Comparison of ENCODE assay signal across 13 mouse cellular contexts in the genomic region with DNA sequence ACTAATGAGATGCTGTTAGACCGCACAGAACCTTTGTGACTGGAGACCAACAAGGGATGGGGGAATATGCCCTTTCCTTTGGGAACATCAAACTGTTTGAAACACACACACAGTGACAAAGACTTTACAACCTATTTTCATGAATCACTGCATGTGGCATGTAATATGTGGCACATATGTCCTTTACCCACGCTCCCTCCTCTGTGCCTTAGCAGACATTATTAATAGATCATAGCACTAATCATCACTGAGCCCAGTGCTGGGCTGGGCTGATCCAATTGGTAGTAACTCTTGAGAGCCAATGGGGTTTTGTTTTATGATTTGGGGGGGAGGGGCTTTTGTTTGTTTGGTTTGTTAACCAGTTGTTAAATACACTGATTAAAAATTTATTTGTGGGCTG. TPM values are rescaled to one million over a fixed set of nuclear protein-coding genes. Genes with fewer than 3 reads are reported as not detected.
DNase-seq lines count a peak whose midpoint lies in the region; ATAC-seq and TF ChIP-seq lines count a peak whose summit lies in the region.
"Had no signal": no experiment of that assay in that cellular context is flagged by ENCODE, and none has a peak within 500 bp of the region (broad histone marks: within the 10 kb centered on the region; RNA-seq: fewer than 3 reads in every experiment).

No protein-coding gene starts in this region.

- peak overlapping the region; percentile 62; the same call in 1 of the 2 replicates for H3K27ac ChIP-seq in left cerebral cortex, adult 2 months
- H3K27ac ChIP-seq in hindbrain, embryonic 11.5 days (ENCODE audit: low read depth, low read length) = peak overlapping the region; percentile 37; the same call in 1 of the 2 replicates
- peak overlapping the region; percentile 52; the same call in 1 of the 2 replicates for H3K27ac ChIP-seq in limb, embryonic 14.5 days (replicated peaks; ENCODE audit: low read depth, low read length)
- H3K27ac ChIP-seq in neural tube, embryonic 14.5 days (ENCODE audit: low read depth, low read length) = peak overlapping the region; percentile 64
- H3K27ac ChIP-seq: heart, embryonic 13.5 days; liver, embryonic 14.5 days had no signal

- peak; percentile 7; the same call in 1 of the 2 replicates for ATAC-seq in hindbrain, embryonic 11.5 days (ENCODE audit: low FRiP score)
- no peak for ATAC-seq in limb, embryonic 14.5 days (ENCODE audit: low FRiP score, low read depth)
- peak; percentile 77 for ATAC-seq in neural tube, embryonic 14.5 days (ENCODE audit: low read depth)

- H3K4me2 ChIP-seq in hindbrain, embryonic 11.5 days (replicated peaks; ENCODE audit: low read depth, low read length) = no peak overlapping the region
- H3K4me2 ChIP-seq in limb, embryonic 14.5 days (replicated peaks; ENCODE audit: low read depth, low read length, severe bottlenecking) = peak overlapping the region; percentile 25; the same call in 1 of the 2 replicates
- H3K4me2 ChIP-seq in neural tube, embryonic 14.5 days (ENCODE audit: low read depth, low read length) = no peak overlapping the region

- no peak for DNase-seq in left cerebral cortex, adult 2 months (ENCODE audit: extremely low spot score in 1 of 2, low spot score in 2 of 2)
- DNase-seq in left cerebral cortex, postnatal 4 days = no peak
- no peak for DNase-seq in hindbrain, embryonic 11.5 days (ENCODE audit: low spot score)
- DNase-seq in limb, embryonic 14.5 days (ENCODE audit: low spot score) = no peak
- no peak for DNase-seq in cerebellum, postnatal 14 days
- DNase-seq in urinary bladder, postnatal 36 days (ENCODE audit: low spot score in 2 of 2) = no peak
- DNase-seq in cerebellum, adult 18-20 months = no peak
- DNase-seq: gastrocnemius, postnatal 14 days; thymus, adult 2 months had no signal

- no peaks in the 10 kb centered on the region for H3K36me3 ChIP-seq in hindbrain, embryonic 11.5 days (ENCODE audit: control insufficient read depth, insufficient read depth, low read length)
- no peaks in the 10 kb centered on the region for H3K36me3 ChIP-seq in limb, embryonic 14.5 days (ENCODE audit: control insufficient read depth, insufficient read depth, low read length)
- no peaks in the 10 kb centered on the region for H3K36me3 ChIP-seq in neural tube, embryonic 14.5 days (ENCODE audit: control insufficient read depth, insufficient read depth, low read length)
- H3K36me3 ChIP-seq: G1E; heart, embryonic 13.5 days had no signal

- no peak for TF ChIP-seq POLR2A in limb, embryonic 14.5 days (IDR thresholded peaks at IDR 0.05; ENCODE audit: borderline replicate concordance, extremely low read depth, insufficient read depth, insufficient read length)

- no peak overlapping the region for H3K9ac ChIP-seq in hindbrain, embryonic 11.5 days (ENCODE audit: low read depth, low read length)
- H3K9ac ChIP-seq in limb, embryonic 14.5 days (ENCODE audit: low read depth, low read length, severe bottlenecking) = no peak overlapping the region
- no peak overlapping the region for H3K9ac ChIP-seq in neural tube, embryonic 14.5 days (replicated peaks; ENCODE audit: low read depth, low read length)
- H3K9ac ChIP-seq: heart, embryonic 13.5 days; liver, embryonic 14.5 days had no signal

- no peaks in the 10 kb centered on the region for H3K27me3 ChIP-seq in hindbrain, embryonic 11.5 days (ENCODE audit: control insufficient read depth, insufficient read depth, low read length)
- no peaks in the 10 kb centered on the region for H3K27me3 ChIP-seq in limb, embryonic 14.5 days (ENCODE audit: control insufficient read depth, insufficient read depth, low read length)
- no peaks in the 10 kb centered on the region for H3K27me3 ChIP-seq in neural tube, embryonic 14.5 days (ENCODE audit: control insufficient read depth, insufficient read depth, low read length)
- H3K27me3 ChIP-seq: heart, embryonic 13.5 days had no signal

- no peak for TF ChIP-seq CTCF in left cerebral cortex, adult 2 months (IDR thresholded peaks at IDR 0.05)

- no peaks in the 10 kb centered on the region for H3K9me3 ChIP-seq in hindbrain, embryonic 11.5 days (ENCODE audit: control insufficient read depth, low read length)
- H3K9me3 ChIP-seq in limb, embryonic 14.5 days (ENCODE audit: control insufficient read depth, low read length) = no peaks in the 10 kb centered on the region
- no peaks in the 10 kb centered on the region for H3K9me3 ChIP-seq in neural tube, embryonic 14.5 days (ENCODE audit: control insufficient read depth, low read length)
- H3K9me3 ChIP-seq: G1E; heart, embryonic 13.5 days had no signal

- no peak overlapping the region for H3K4me3 ChIP-seq in left cerebral cortex, adult 2 months
- H3K4me3 ChIP-seq in hindbrain, embryonic 11.5 days (ENCODE audit: low read depth, low read length) = no peak overlapping the region
- no peak overlapping the region for H3K4me3 ChIP-seq in limb, embryonic 14.5 days (replicated peaks; ENCODE audit: low read length)
- no peak overlapping the region for H3K4me3 ChIP-seq in neural tube, embryonic 14.5 days (ENCODE audit: low read depth, low read length)
- H3K4me3 ChIP-seq: heart, embryonic 13.5 days had no signal

- H3K4me1 ChIP-seq in hindbrain, embryonic 11.5 days (replicated peaks; ENCODE audit: control insufficient read depth, insufficient read depth, low read length) = no peaks in the 10 kb centered on the region
- H3K4me1 ChIP-seq in limb, embryonic 14.5 days (ENCODE audit: control insufficient read depth, insufficient read depth, low read length) = peaks cover 14% of the 10 kb centered on the region
- 0 out of 2 replicates have a peak, but pooled peaks cover 5% of the 10 kb centered on the region for H3K4me1 ChIP-seq in neural tube, embryonic 14.5 days (ENCODE audit: control insufficient read depth, insufficient read depth, low read length)

- intact Hi-C loops in left cerebral cortex, adult 2 months (cut with DNase I) = no loop called here
- intact Hi-C loops in left cerebral cortex, postnatal 4 days (cut with DNase I) = no loop called here

- WGBS in hindbrain, embryonic 11.5 days = 71% methylated on average over 2 of the region's 2 CpGs
- whole genome bisulfite sequencing in limb, embryonic 14.5 days = 57% methylated on average over 2 of the region's 2 CpGs
- 33% methylated on average over 2 of the region's 2 CpGs for WGBS in neural tube, embryonic 14.5 days

RNA-seq across cellular contexts. Expression of gene Galnt15, which starts 11.3 kb away (rescaled TPM):
- total RNA-seq in left cerebral cortex, adult 2 months (2021) = 1 to 10 TPM; 2.1 to 2.2 TPM
- total RNA-seq in left cerebral cortex, postnatal 4 days (2021) = under 1 TPM; 0.74 to 0.78 TPM
- polyA plus RNA-seq in hindbrain, embryonic 11.5 days (2014; fragmentation: Nextera tagmentation; extraction: Ambion mirVana) = 0.18 and 0.23 TPM in 2 replicates
- polyA plus RNA-seq in limb, embryonic 14.5 days (2012; rRNA removed) = 0.17 and 0.19 TPM in 2 replicates
- 0.15 and 0.25 TPM in 2 replicates for polyA plus RNA-seq in limb, embryonic 14.5 days (2014; fragmentation: Nextera tagmentation; extraction: Ambion mirVana)
- 0.21 and 0.29 TPM in 2 replicates for polyA plus RNA-seq in neural tube, embryonic 14.5 days (2014; fragmentation: Nextera tagmentation; extraction: Ambion mirVana)
- polyA plus RNA-seq: G1E; liver, embryonic 14.5 days had no signal
